Mouse (Mus musculus) stomach, postnatal 0 days (tissue): ENCODE measurements around the gene 4930578C19Rik.
"Not testable (repeated sequence)": the region's sequence is repeated elsewhere in the genome, so short reads cannot be mapped to it uniquely, and the experiment has no call there.

ENCODE experiments used
- CTCF ChIP-seq: IDR thresholded peaks from 2 replicates; pipeline ENCODE4 v1.5.1; 2016; ENCODE audit warnings: antibody characterized with exemption, low read depth, mild to moderate bottlenecking, moderate library complexity
- EP300 ChIP-seq: optimal IDR thresholded peaks from 2 replicates; pipeline ENCODE3; 2016; ENCODE audit warnings: antibody characterized with exemption

- not testable (repeated sequence) for TF ChIP-seq CTCF, EP300
Measured at GRCm38 (mm10) chrX:18384181-18384580, 77.0 kb downstream of the 4930578C19Rik start.
